Mouse (Mus musculus): ENCODE results near the gene 1110017D15Rik. TPM values are rescaled to one million over a fixed set of nuclear protein-coding genes. Genes with fewer than 3 reads are reported as not detected.
"Not testable (repeated sequence)": the region's sequence is repeated elsewhere in the genome, so short reads cannot be mapped to it uniquely, and the experiment has no call there.

1110017D15Rik gene
- polyA plus RNA-seq, 1 experiment = 0.11 TPM

- Histone ChIP-seq H3K27me3 (replicated peaks; ENCODE audit: control insufficient read depth, insufficient read depth, low read length) (no peaks in the 10 kb centered on the region), H3K36me3 (ENCODE audit: control insufficient read depth, insufficient read depth, low read length) (no peaks in the 10 kb centered on the region), H3K4me3 (ENCODE audit: insufficient read depth, low read depth, low read length) (no peak overlapping the region), H3K27ac (ENCODE audit: insufficient read depth, low read depth, low read length) (no peak overlapping the region), H3K4me1 (ENCODE audit: control insufficient read depth, insufficient read depth, low read length) (peaks cover 5% of the 10 kb centered on the region; the same call in 1 of the 2 replicates)
- 72% methylated on average over 5 of the region's 5 CpGs for WGBS
- peak; percentile 25 for DNase-seq
- TF ChIP-seq POLR2A (IDR thresholded peaks at IDR 0.05; ENCODE audit: low read depth, low read length) (no peak), CTCF (conservative IDR thresholded peaks at IDR 0.05; ENCODE audit: insufficient read depth, insufficient read length, low read depth, low read length) (no peak)
Measured at GRCm38 (mm10) chr4:41470684-41471383, 46.3 kb downstream of the 1110017D15Rik start.

- 78% methylated on average over 7 of the region's 7 CpGs for WGBS
- no peak for DNase-seq
- no peaks in the 10 kb centered on the region for H3K27me3 ChIP-seq (replicated peaks; ENCODE audit: control insufficient read depth, insufficient read depth, low read length)
- H3K4me1 ChIP-seq (ENCODE audit: control insufficient read depth, insufficient read depth, low read length) = peaks cover 5% of the 10 kb centered on the region; the same call in 1 of the 2 replicates
- H3K36me3 ChIP-seq (ENCODE audit: control insufficient read depth, insufficient read depth, low read length) = no peaks in the 10 kb centered on the region
- H3K4me3 ChIP-seq (ENCODE audit: insufficient read depth, low read depth, low read length) = no peak overlapping the region
- TF ChIP-seq CTCF (conservative IDR thresholded peaks at IDR 0.05; ENCODE audit: insufficient read depth, insufficient read length, low read depth, low read length) (no peak), POLR2A (IDR thresholded peaks at IDR 0.05; ENCODE audit: low read depth, low read length) (no peak)
- no peak overlapping the region for H3K27ac ChIP-seq (ENCODE audit: insufficient read depth, low read depth, low read length)
Measured at GRCm38 (mm10) chr4:41470051-41470683, 47.0 kb downstream of the 1110017D15Rik start.

- no peak for TF ChIP-seq CTCF (conservative IDR thresholded peaks at IDR 0.05; ENCODE audit: insufficient read depth, insufficient read length, low read depth, low read length)
- no peak for TF ChIP-seq POLR2A (IDR thresholded peaks at IDR 0.05; ENCODE audit: low read depth, low read length)
- Histone ChIP-seq H3K27me3 (replicated peaks; ENCODE audit: control insufficient read depth, insufficient read depth, low read length) (no peaks in the 10 kb centered on the region), H3K36me3 (ENCODE audit: control insufficient read depth, insufficient read depth, low read length) (no peaks in the 10 kb centered on the region), H3K4me3 (ENCODE audit: insufficient read depth, low read depth, low read length) (no peak overlapping the region), H3K4me1 (ENCODE audit: control insufficient read depth, insufficient read depth, low read length) (peaks cover 5% of the 10 kb centered on the region; the same call in 1 of the 2 replicates), H3K27ac (ENCODE audit: insufficient read depth, low read depth, low read length) (peak overlapping the region; percentile 80)
- 56% methylated on average over 10 of the region's 10 CpGs for WGBS
- no peak for DNase-seq
Measured at GRCm38 (mm10) chr4:41469199-41469598, 47.9 kb downstream of the 1110017D15Rik start.

- Histone ChIP-seq H3K36me3 (ENCODE audit: control insufficient read depth, insufficient read depth, low read length) (no peaks in the 10 kb centered on the region), H3K4me3 (ENCODE audit: insufficient read depth, low read depth, low read length) (no peak overlapping the region), H3K27me3 (replicated peaks; ENCODE audit: control insufficient read depth, insufficient read depth, low read length) (no peaks in the 10 kb centered on the region), H3K4me1 (ENCODE audit: control insufficient read depth, insufficient read depth, low read length) (peaks cover 7% of the 10 kb centered on the region; the same call in 1 of the 2 replicates), H3K27ac (ENCODE audit: insufficient read depth, low read depth, low read length) (peak overlapping the region; percentile 80; the same call in 1 of the 2 replicates)
- peak; percentile 83 for DNase-seq
- 45% methylated on average over 17 of the region's 17 CpGs for WGBS
- no peak for TF ChIP-seq POLR2A (IDR thresholded peaks at IDR 0.05; ENCODE audit: low read depth, low read length)
- TF ChIP-seq CTCF (conservative IDR thresholded peaks at IDR 0.05; ENCODE audit: insufficient read depth, insufficient read length, low read depth, low read length) = peak; percentile 70
Measured at GRCm38 (mm10) chr4:41468396-41469080, 48.6 kb downstream of the 1110017D15Rik start.

- TF ChIP-seq POLR2A (IDR thresholded peaks at IDR 0.05; ENCODE audit: low read depth, low read length) (no peak), CTCF (conservative IDR thresholded peaks at IDR 0.05; ENCODE audit: insufficient read depth, insufficient read length, low read depth, low read length) (no peak)
- 4% methylated on average over 17 of the region's 17 CpGs for WGBS
- DNase-seq = no peak
- Histone ChIP-seq H3K27ac (ENCODE audit: insufficient read depth, low read depth, low read length) (peak overlapping the region; percentile 72; the same call in 1 of the 2 replicates), H3K4me1 (ENCODE audit: control insufficient read depth, insufficient read depth, low read length) (peaks cover 7% of the 10 kb centered on the region; the same call in 1 of the 2 replicates), H3K27me3 (replicated peaks; ENCODE audit: control insufficient read depth, insufficient read depth, low read length) (no peaks in the 10 kb centered on the region), H3K4me3 (ENCODE audit: insufficient read depth, low read depth, low read length) (peak overlapping the region; percentile 77), H3K36me3 (ENCODE audit: control insufficient read depth, insufficient read depth, low read length) (no peaks in the 10 kb centered on the region)
Measured at GRCm38 (mm10) chr4:41465287-41465665, 51.9 kb downstream of the 1110017D15Rik start.

GRCm38 (mm10) chr4:41464345-41465286 is 52.5 kb downstream of the 1110017D15Rik start, which contains the start of the genes Kif24 and Nudt2:
TSS of gene Kif24 (minus strand) at chr4:41464887.
TSS of gene Nudt2 (plus strand) at chr4:41465151.
- H3K27ac ChIP-seq (ENCODE audit: insufficient read depth, low read depth, low read length) = peak within 1 kb of the TSS; percentile 72; the same call in 1 of the 2 replicates
- DNase-seq = peak; percentile 100

GRCm38 (mm10) chr4:41463051-41463738 is 53.9 kb downstream of the 1110017D15Rik start:
- H3K27ac ChIP-seq (ENCODE audit: insufficient read depth, low read depth, low read length); H3K4me3 ChIP-seq (ENCODE audit: insufficient read depth, low read depth, low read length); H3K36me3 ChIP-seq (ENCODE audit: control insufficient read depth, insufficient read depth, low read length); DNase-seq; H3K4me1 ChIP-seq (ENCODE audit: control insufficient read depth, insufficient read depth, low read length); H3K27me3 ChIP-seq (replicated peaks; ENCODE audit: control insufficient read depth, insufficient read depth, low read length): not testable (repeated sequence)
- WGBS = 64% methylated on average over 3 of the region's 3 CpGs

More at GRCm38 (mm10) chr4:41464345-41465286, 52.5 kb downstream of the 1110017D15Rik start, which contains the start of the genes Kif24 and Nudt2:
- Histone ChIP-seq H3K27me3 (replicated peaks; ENCODE audit: control insufficient read depth, insufficient read depth, low read length) (no peaks in the 10 kb centered on the region), H3K4me3 (ENCODE audit: insufficient read depth, low read depth, low read length) (peak within 1 kb of the TSS; percentile 89), H3K4me1 (ENCODE audit: control insufficient read depth, insufficient read depth, low read length) (peaks cover 7% of the 10 kb centered on the region; the same call in 1 of the 2 replicates), H3K36me3 (ENCODE audit: control insufficient read depth, insufficient read depth, low read length) (no peaks in the 10 kb centered on the region)
- WGBS = under 1% methylated on average over 70 of the region's 70 CpGs
- TF ChIP-seq POLR2A (IDR thresholded peaks at IDR 0.05; ENCODE audit: low read depth, low read length) = no peak
- no peak for TF ChIP-seq CTCF (conservative IDR thresholded peaks at IDR 0.05; ENCODE audit: insufficient read depth, insufficient read length, low read depth, low read length)

All from kidney, adult 2 months (tissue).